Mouse (Mus musculus) cerebellum, adult 9-11 months (tissue): ENCODE measurements at regions not wholly inside any gene's neighbourhood (a gene's known extent, or its start where the extent isn't known, plus 50 kb on each side); places are given as distances from the start of the nearest gene placed in this dataset.

Experiments used
- DNase-seq: peaks from one replicate; pipeline ENCODE4 v3.0.0; 2022

- DNase-seq = no peak
Observed at GRCm38 (mm10) chr13:42593488-42594170, 86.8 kb upstream of the Phactr1 start.

GRCm38 (mm10) chr13:42595180-42595579 lies 85.2 kb upstream of the Phactr1 start:
- DNase-seq = no peak

GRCm38 (mm10) chr13:42597781-42598180 lies 82.6 kb upstream of the Phactr1 start:
- DNase-seq = no peak

- no peak for DNase-seq
Observed at GRCm38 (mm10) chr13:42603308-42603707, 77.1 kb upstream of the Phactr1 start.

GRCm38 (mm10) chr13:42607735-42608134 lies 72.7 kb upstream of the Phactr1 start:
- DNase-seq = no peak

- no peak for DNase-seq
Observed at GRCm38 (mm10) chr13:42608963-42609362, 71.5 kb upstream of the Phactr1 start.

- DNase-seq = no peak
Observed at GRCm38 (mm10) chr13:42613326-42613725, 67.1 kb upstream of the Phactr1 start.

GRCm38 (mm10) chr13:42615826-42616225 lies 64.6 kb upstream of the Phactr1 start:
- no peak for DNase-seq

GRCm38 (mm10) chr13:42617225-42617624 lies 63.2 kb upstream of the Phactr1 start:
- DNase-seq = no peak

- no peak for DNase-seq
Observed at GRCm38 (mm10) chr13:42617844-42618243, 62.6 kb upstream of the Phactr1 start.

GRCm38 (mm10) chr13:42619555-42620280 lies 60.7 kb upstream of the Phactr1 start:
- DNase-seq = no peak

- peak; percentile 13 for DNase-seq
Observed at GRCm38 (mm10) chr13:42623491-42623890, 56.9 kb upstream of the Phactr1 start.
